Mouse (Mus musculus): ENCODE data around the gene Gm13283.

DNA sequence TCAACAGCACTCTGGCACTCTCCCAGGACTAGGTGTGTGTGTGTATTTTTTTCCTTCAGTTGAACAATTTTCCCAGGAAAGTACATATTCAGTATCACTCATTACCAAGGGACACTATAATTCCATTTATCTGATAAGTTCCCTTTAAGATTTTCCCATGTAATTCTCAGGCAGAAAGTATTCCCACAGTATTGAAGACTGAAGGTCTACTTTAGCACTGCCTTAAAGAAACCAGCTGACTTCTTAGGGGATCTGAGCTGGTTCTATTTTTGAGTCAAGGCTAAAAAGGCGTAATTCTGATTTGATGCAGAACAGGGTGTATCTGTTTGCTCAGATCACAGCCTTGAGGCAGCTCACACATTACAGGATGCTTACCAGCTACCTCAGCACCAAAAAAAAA is 41.2 kb upstream of the Gm13283 start:
- no peak for TF ChIP-seq CTCF (IDR thresholded peaks at IDR 0.05; ENCODE audit: low read depth)
- no peak for TF ChIP-seq EP300 (IDR thresholded peaks at IDR 0.05; ENCODE audit: low read depth)
